Mouse (Mus musculus): ENCODE results near the gene Ssh2.
"Not testable (repeated sequence)": the region's sequence is repeated elsewhere in the genome, so short reads cannot be mapped to it uniquely, and the experiment has no call there.

Ssh2 gene

DNA sequence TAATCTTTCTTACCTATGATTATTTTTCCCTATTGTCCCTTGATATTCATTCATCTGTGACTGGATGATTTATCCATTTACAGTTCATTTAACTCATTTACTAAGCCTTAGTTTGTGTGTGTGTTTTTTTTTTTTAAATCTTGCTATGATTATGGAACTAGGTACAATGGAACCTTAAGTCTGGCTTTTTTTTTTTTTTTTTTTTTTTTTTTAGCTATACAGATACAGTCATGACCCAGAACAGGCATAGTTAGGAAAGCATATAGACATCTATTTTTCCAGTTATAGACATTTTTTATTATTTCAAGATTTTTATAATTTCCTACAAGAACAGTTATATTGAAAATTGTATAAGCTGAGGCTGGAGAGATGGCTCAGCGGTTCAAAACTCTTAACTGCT lies 19.2 kb downstream of the Ssh2 start:
- no peak for DNase-seq

DNA sequence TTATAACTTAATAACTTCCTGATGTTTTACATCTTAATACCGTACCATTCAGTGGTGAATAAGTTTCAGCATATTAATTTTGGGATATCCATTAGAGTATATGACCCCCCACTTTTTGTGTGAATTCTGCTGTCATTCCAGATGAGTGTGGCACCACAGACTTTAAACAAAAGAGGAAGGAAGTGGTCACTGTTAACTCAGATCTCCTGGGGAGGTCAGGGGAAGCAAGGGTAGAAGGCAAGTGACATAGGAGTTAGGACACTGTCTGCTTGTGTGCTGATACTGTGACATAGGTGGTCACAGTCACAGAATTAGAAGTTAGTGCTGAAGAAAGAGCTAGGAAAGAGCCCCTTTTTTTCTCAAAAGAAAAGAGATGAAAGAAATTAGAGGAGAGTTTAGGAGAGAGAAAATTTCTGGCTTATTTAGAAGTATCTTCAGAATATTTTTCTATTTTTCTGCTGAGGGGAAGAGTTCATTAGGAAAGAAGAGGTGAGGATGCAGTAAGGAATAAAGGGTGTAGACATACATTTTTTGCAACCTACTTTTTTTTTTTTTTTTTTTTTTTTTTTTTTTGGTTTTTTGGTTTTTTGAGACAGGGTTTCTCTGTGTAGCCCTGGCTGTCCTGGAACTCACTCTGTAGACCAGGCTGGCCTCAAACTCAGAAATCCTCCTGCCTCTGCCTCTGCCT lies 23.7 kb downstream of the Ssh2 start:
- DNase-seq, result no peak

DNA sequence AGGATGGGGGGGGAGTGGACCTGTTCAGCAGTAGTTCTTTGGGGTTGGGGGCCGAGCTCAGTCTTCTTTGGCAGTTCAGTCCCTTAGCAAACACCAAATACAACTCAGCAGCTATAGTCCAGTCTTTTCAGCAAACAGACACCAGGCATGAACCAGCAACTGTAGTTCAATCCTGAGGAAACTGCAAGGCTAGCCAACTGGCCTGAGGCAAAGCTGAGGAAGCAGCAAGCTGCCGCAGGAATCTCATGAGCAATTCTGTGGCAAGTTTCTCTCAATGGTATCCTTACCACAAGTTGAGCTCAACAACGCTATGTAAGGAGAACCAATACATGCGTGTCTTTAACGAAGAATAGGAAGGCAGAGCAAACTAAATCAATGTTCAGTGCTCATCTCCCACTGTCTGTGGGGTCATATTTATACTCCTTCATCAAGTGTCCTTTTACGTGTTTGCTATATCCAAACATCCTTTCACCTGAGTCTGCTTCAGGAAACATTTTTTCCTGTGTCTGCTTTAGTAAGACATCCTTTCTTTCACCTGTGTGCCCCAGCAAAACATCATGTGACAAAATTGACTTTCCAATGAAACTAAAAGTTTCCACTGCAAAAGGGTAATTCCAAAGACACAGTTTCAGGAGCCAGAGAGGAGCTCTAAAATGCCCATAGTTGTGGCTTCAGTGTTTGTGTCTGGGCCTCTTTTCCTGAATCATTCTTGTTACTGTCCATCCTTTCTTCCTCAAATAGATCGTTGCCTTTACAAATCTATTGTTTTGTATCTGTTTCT lies 24.6 kb downstream of the Ssh2 start:
- no peak for DNase-seq

DNA sequence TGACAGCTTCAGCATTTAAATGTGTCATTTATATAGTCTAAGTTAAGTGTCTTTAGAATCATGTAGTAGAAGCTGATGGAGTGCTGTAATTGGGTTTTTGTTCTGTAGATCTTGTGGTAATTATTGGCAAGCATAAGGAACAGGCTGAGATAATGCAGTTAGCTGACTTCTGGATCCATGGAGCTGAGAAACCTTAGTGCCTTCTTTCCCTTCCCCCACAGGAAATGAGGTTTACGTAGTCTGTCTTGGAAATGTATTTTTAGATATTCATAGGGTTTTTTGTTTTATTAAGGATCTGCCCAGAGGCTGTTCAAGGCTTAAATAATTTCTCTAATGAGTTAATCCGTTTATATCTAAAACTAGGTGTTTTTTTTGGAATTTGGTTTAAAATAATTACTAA lies 26.8 kb downstream of the Ssh2 start:
- no peak for DNase-seq

DNA sequence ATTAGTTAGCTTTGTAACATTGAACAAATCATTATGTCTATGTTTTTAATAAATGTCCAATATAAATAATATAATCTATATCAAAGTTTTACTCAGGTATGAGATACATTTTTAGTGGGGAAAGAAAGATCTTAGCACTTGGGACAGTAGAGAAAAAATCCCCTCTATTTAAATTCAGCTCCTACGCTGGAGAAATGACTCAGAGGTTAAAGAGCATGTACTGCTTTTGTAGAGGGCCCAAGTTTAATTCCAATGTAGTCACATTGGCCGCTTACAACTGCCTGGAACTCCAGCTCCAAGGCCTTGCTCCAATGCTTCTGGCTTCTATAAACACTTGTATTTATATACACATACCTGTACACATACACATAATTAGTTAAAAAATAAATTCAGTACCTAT lies 36.7 kb downstream of the Ssh2 start:
- no peak for DNase-seq

DNA sequence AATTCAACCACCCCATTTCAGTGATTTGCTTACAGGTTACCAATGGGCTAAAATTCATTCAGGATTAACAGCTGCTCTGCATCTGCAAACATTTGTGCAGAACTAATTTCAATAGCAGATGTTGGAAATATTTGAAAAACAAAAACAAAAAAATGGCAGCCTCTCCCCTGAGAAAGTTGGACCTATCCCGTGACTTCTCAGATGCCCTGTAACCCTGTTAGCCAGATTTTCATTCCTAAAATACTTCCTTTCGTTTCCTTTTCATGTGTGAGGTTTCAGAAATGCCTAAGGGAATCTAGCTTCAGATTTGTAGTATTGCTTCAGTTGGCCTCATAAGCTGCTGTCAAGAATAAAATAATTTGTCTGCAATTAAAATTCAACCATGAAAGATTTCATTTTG lies 43.4 kb downstream of the Ssh2 start:
- DNase-seq, result no peak

DNA sequence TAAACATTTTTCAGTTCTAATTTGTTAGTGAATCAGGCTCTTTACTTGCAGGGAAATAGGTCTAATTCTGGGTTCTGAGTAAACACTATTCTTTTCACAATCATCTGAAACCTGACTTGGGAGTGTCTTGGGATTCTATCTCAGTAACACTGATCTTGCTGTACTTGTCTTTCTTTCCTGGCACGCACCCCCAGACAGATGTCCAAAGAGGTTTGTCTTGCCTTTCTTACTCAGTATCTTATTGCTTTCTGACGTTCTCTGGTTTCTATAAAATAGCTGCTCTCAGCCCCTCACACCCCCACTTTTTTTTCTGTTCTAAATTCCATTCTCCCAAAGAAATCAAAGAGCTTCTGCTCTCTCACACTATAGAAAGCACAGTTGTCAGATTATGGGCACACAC lies 51.3 kb downstream of the Ssh2 start:
- DNase-seq, result no peak

DNA sequence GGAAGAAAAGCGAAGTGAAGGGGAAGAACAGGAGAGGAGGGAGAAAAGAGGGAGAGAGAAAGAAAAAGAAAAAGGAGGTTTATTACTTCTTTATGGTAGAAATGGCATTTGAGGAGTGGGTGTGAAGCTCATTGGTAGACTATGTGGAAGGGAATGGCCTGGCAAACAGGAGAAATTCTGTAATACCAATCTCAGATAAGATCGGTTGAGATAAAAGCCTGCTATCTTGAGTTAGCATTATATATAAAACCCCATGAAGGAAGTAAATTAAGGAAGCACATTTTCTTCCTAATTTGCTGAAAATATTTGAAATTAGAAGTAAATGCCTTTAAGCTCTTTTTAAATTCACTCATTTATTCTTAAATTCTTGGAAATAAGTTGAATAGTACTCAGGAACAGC lies 59.9 kb downstream of the Ssh2 start:
- no peak for DNase-seq

DNA sequence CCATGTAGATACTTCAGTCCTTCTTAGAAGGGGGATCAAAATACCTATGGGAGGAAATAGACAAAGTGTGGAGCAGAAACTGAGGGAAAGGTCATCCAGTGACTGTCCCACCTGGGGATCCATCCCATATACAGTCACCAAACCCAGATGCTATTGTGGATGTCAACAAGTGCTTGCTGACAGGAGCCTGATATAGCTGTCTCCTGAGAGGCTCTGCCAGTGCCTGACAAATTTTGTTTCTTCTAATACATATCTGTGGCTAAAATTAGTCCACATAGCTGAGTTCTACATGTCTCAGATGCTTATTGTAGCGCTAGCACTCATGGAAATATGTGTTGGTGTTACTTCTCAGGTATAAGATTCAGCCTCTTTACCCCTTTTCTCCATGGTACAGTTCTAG lies 62.5 kb downstream of the Ssh2 start:
- not testable (repeated sequence) for DNase-seq

DNA sequence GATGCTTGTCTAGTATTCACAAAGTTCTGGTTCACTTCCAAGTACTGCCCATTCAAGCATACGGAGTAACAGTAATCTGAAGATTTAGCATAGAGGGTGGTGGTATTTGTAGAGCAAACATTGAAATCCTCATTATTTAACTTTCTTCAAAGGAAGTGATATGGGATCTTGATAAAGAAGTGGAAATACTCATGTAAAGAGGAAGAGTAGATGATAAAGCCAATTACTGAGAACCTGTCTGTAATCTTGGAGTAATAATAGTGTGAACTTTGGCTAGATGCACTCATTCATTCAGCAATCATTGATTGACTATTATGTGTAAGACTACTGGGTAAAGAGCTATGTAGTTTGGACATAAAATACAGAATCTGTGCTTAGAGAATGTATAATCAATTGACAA lies 64.1 kb downstream of the Ssh2 start:
- DNase-seq, result no peak

DNA sequence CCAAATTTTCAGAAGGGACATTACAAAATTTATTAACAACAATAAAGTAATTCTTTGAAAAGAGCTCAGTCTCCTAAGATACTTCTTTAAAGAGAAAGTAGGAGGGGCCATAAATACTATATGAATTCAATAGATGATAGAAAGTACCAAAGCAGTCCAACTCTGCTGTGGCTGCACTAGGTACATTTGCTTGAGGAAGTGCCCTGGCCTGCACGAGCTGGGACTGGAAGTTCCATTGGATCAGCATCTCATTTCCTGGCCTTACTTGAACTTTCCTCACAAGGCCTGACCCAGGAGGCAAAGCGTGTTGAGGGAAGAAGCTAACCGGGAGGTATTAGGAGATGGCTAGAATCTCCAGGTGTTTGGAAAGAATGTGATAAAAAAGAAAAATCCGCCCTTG lies 75.4 kb downstream of the Ssh2 start:
- no peak for DNase-seq

DNA sequence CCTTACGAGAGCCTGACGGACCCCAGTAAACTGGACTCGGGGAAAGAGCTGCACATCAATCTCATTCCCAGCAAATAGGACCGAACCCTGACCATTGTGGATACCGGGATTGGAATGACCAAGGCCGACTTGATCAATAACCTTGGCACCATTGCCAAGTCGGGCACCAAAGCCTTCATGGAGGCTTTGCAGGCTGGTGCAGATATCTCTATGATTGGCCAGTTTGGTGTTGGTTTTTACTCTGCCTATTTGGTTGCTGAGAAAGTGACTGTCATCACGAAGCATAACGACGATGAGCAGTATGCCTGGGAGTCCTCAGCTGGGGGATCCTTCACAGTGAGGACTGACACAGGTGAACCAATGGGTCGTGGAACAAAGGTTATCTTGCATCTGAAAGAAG lies 77.6 kb downstream of the Ssh2 start:
- DNase-seq, result not testable (repeated sequence)

DNA sequence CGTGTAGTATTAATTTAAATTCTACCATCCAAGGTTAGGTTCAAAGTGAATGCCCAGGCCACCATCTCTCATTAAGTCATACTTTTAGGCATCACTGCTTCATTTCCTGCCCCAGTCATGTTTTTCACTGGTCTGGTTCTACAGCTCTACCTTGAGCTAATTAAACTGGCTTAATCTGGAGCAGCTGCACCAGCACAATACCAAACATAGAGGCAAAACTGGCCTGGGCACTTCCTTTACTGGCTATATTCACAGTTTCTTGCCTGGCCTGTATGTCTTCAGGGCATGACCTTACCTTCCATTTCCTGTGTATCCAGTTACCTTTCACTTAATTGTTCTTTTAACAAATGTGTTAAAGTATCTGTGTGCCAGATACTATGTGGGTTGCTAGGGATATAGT lies 81.2 kb downstream of the Ssh2 start:
- DNase-seq, result no peak

DNA sequence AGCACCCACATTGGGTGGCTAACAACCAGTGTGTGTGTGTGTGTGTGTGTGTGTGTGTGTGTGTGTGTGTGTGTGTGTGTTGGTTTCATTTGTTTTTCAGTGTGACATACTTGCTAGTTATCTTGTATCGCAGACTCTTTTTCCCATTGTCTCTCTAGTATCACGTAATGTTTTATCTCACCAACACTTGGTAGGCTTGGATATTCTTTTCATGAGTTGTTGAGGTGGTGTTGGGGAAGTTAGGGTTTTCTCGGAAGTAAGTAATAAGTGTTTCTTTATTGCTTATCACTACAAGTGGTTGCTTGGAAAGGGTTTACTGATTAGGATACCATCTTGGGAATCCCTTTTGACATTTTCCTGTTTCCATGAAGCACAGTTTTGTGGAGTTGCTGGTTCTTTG lies 91.1 kb downstream of the Ssh2 start:
- DNase-seq, result no peak

DNA sequence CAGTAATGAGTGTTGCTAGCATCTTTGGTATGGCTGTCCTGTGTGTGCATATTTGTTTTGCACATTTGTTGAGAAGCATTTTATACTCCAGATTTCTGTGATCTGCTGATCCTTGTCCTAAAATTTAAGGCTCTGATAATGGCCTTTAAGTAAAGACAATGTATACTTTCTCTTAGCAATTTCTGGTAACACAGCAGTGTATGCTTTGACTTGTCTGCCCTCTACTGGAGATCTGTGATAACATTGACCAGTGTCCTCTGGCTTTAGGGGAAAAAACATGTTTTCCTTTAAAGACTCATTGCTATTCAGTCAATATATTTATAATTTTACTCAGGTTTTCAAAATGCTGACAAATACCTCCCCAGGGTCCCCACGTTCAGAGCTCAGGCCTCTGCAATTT lies 92.4 kb downstream of the Ssh2 start:
- DNase-seq, result peak; percentile 16

DNA sequence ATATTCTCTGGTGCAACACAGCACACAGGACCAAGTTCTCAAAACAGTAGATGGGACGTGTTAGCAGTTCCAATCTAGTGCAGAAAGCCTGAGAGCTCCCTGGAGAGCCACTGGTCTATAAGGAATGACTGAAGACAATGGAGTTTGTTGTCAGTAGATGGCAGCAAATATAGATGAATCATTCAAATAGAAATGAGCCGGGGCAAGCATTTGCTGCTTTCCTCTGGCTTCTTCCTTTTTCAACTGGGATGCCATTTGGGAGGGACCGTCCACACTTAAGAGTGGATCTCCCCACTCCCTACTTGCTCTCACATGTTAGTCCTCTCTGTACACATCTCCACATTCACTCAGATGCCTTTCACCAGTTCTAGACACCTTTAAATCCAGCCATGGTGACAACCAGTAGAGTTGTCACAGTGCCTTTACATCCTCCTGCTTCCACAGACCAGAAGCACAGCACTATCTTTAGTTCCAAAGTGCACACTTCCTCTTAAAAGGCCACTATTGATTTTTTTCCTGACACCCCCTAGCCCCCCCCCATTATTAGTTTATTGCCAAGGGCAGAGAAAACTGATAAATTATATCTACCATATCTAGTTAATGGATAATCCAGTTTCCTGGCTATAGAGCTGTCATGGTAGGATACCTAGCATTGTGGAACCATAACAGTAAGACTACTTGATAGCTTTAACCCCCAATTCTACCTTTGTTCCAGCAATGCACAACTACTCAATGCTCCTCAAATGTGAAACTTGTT lies 101.8 kb downstream of the Ssh2 start:
- peak; percentile 10 for DNase-seq

DNA sequence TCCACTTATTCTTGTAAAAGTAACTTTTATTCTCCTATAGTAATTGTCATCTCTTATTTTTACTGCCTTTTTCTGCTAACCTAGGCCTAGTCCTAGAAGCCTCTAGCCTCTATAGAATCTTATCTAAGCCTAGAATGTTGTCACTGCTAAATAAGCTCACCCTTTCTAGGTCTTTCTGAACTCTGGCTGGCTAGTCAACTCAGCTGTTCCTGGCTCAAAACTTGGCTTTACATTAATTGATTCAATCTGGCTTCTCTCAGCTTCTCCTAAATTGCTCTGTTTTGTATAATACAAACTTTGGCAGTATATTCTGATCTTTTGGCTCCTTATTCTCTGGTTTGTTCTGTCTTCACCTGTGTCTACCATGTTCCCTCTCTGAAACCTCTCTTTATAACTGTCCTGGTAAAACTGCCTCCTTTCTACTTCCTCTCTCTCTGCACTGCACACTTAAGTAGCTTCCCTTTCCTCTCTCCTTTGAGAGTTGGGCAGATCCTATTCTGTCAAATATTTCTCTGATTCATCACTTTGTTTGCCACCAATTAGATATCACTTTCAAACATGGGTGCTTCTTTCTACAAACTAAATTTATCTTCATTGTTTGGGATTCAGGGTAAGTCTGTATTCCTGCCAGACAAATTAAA lies 102.5 kb downstream of the Ssh2 start:
- no peak for DNase-seq

DNA sequence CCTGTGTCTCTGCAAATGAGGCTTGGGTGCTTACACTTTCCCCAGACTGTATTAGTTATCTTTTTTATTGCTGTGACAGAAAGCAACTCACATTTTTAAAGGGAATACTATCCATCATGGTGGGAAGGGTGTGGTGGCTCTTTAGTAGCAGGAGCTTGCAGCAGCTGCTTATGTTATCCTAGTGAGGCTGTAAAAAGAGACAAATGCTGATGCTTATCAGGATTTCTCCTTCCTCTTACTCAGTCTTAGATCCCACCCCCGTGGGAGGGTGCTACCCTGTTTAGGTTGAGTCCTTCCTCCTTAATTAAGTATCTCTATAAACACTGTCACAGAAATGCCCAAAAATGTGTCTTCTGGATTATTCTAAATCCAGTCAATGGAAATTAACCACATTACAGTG lies 105.1 kb downstream of the Ssh2 start:
- DNase-seq, result no peak

DNA sequence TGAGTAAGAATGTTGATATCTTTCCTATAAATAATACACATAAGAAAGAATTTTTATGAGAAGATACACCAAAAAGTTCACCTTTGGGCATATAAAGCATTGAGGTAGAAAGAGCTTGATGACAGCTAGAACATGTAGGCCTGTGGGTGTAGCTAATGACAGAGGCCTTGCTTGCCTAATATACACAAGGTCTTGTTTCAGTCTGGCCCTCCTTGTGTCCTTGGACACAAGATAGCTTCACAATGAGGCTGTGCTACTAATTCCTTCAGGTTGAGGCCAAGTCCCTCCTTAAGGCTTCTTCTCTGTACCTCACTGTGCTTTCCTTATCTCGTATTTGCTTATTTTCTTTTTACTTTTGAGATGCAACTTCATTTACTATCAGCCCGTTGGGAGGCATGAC lies 114.4 kb downstream of the Ssh2 start:
- DNase-seq, result no peak

DNA sequence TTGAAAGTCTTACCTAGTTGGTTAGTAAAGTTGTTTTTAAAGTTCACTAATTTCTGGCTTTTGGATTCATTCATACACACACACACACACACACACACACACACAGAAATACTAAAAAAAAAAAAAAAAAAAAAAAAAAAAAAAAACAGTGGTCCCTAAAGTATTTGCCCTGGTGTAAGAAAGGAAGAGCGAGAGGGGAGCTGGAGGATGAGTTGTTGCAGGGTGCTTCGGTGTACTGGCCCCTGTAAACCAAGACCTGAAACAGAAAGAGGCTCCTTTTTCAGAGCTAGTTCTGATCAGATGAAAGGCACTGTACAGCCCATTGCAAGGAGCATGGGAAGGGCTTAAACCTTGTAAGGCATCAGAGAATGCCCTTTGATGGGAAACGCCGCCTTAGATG lies 131.2 kb downstream of the Ssh2 start:
- DNase-seq, result no peak

DNA sequence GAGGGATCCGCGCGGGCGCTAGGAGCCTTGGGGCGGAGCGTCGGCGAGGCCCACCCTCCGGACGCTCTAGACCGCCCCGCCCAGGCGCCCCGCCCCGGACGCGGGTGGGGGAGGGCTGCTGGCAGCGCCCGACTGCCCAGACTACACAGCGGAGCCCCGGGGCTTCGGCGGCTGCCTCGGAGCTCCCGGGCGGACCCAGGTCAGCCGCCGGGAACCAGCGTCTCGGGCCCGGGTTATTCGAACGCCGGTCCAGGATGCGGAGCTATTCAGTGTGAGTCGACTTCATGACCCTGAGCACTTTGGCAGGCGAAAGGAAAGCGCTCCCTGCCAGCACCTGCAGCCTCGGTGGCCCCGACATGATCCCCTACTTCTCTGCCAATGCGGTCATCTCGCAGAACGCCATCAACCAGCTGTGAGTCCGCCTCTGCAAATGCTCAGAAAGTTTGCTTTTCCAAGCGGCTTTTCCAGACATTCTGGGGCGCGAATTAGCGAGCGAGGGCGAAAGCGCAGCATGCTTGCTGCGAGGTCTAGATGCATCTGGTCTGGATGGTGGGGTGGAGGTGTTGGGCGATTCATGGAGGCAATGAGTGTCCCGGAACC lies 132.2 kb downstream of the Ssh2 start:
- DNase-seq, result peak; percentile 78

DNA sequence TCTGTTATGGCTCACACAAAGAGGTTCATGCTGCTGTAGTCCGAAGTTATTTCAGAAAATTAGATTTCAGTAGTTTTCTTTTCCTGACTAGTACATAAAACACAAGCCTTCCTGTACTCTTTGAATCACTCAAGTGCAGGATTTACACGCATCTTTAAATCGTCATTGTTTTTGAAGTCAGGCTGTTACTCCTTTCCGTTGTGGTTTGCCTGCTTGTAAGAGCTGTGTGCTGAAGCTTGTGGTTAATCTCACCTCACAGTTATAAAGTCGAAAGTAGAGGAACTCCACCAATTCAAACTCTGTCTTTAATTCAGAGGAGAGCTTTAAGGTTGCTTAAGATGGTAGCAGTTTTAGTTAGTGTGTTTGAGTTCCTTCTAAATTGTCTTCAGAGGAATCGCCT lies 132.9 kb downstream of the Ssh2 start:
- DNase-seq, result no peak

DNA sequence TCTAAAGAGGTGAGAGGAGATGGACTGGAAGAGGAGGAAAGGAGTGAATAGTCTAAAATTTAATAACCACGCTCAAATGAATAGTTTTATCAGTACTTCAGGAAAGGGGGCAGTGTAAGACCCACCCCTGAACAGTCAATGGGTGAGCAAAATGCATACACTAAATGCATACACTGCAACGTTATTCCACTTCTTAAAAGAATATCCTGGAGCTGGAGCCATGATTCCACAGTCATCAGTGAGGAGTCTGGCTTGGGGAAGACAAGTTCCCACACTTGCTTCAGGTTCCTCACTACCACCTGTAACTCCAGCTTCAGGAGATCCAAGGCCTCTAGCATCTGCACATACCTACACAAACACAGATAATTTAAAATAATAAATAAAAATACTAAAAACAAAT lies 133.6 kb downstream of the Ssh2 start:
- no peak for DNase-seq
